Mouse (Mus musculus) splenic B cell, adult 2 months (primary cell): Measurements from ENCODE around the gene Sult2a1.
"Not testable (repeated sequence)": the region's sequence is repeated elsewhere in the genome, so short reads cannot be mapped to it uniquely, and the experiment has no call there.

Source experiments
- DNase-seq: peaks from one replicate; pipeline ENCODE4 v3.0.0-alpha.2; 2011; ENCODE audit warnings: low read depth, low spot score
- H3K27me3 ChIP-seq: 2 replicates; pipeline ENCODE4 v1.6.1; 2012; ENCODE audit warnings: mild to moderate bottlenecking, low read length, moderate library complexity, mixed read lengths; ENCODE audit not compliant: control insufficient read depth, poor library complexity, insufficient read depth, severe bottlenecking
- H3K36me3 ChIP-seq: 2 replicates; pipeline ENCODE4 v1.6.1; 2012; ENCODE audit warnings: mild to moderate bottlenecking, low read length, moderate library complexity, mixed read lengths; ENCODE audit not compliant: control insufficient read depth, poor library complexity, insufficient read depth, severe bottlenecking

Sult2a1 gene

GRCm38 (mm10) chr7:13837309-13837708 lies at the start of gene Sult2a1:
Sult2a1 (minus strand) TSS chr7:13837409.
- not testable (repeated sequence) for DNase-seq, H3K36me3 ChIP-seq, H3K27me3 ChIP-seq

GRCm38 (mm10) chr7:13813913-13814312 lies 23.3 kb downstream of the Sult2a1 start:
- H3K27me3 ChIP-seq, result no peaks in the 10 kb centered on the region
- no peaks in the 10 kb centered on the region for H3K36me3 ChIP-seq
- no peak for DNase-seq
